Mouse (Mus musculus) adrenal gland, postnatal 36 days (tissue): ENCODE measurements around the gene Igsf3. TPM values are rescaled to one million over a fixed set of nuclear protein-coding genes. Genes with fewer than 3 reads are reported as not detected.
A peak's percentile ranks its signal among the peaks of the same experiment; 100 is the strongest.
"Not testable (repeated sequence)": the region's sequence is repeated elsewhere in the genome, so short reads cannot be mapped to it uniquely, and the experiment has no call there.

Source experiments
- DNase-seq, 2 experiments: peaks; one replicate each; pipeline ENCODE4 v3.0.0; 2021; ENCODE audit warnings: mixed read lengths in 1 of 2
- total RNA-seq, 2 experiments: library from RNA; stranded (reverse); gene quantifications; 2 replicates each; pipeline ENCODE4 v1.2.3; 2021

The Igsf3 gene
- total RNA-seq, 2 experiments from 2014 or later: 5.2 to 6.7 TPM

- no peak for DNase-seq
Measured at GRCm38 (mm10) chr3:101404620-101405415, 27.9 kb downstream of the Igsf3 start.

- DNase-seq: no peak
Measured at GRCm38 (mm10) chr3:101405495-101405894, 28.6 kb downstream of the Igsf3 start.

DNA sequence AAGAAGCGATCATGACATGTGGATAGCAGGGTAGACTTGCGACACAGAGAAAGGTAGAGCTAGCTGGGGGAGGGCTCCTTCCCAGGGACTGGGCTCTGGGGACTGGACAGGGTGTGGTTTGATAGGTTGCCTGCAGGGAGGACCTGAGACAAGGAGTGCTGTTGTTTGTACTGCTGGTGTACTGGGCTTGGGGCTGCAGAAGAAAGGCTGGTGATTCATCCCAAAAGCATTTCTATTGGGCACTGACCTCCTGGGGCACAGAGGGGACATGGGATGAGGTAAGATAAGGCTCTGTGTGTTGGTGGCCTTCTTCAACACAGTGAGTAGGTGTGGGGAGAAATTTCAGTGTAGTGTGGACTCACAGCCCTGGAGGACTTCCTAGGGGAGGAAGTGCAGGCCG is 29.2 kb downstream of the Igsf3 start:
- DNase-seq: peak in 1 of 2 experiments; percentile 25

DNA sequence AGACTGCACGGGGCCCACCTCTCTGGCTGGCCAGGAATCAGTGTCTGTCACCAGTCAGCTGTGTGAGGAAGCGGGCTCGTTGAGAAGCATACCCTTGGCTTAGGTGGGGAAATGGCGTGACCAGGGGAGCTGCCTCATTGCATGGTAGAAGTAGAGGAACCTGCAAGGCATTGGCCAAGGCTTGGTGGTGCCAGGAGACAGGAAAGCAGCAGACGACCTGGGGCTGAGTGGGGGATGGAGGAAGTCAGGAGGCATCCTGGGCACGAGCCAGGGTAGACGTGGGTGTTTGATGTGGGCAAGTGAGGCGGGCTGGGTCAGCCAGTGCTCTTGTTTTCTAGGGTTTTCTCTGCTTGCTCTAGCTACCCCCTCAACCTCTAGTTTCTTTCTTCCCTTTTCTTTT is 30.7 kb downstream of the Igsf3 start:
- DNase-seq: peak in 1 of 2 experiments; percentile 38

DNA sequence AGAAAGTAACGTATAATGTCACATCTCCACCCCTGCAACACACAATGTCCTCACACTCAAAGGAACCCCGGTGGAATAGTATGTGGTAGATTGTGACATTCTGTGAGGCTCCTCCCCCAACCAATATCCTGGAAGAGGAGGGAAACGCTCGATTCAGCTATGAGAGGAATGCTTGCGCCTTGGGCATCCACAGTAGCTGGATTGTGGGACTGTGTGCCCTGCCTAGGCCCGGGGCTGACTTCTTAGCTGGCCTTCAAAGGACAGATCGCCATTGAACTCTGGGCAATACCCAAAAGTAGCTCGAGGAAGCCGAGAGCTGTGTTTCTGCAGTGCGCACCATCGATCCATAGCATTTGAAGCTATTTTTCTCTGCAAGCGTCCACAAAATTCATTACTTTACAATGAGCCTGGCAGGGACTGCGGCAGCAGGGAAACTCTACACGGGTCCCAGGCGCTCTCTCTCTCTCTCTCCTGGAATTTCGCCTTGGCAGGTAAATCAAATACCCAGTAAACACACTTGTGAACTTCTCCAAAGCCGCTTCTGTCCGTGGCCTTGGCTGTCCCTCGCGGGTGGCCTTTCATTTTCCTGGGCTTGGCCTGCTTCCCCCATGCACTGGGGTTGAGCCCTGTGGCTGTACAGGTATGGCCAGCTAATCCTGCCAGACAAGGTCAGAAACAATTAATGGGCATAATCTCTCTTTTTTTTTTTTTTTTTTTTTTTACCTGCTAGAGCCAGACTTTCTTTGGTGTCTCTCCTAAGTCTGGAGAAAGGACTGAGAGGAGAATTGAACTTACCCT is 32.3 kb downstream of the Igsf3 start:
- peak; percentile 28 to 39 for DNase-seq

- no peak for DNase-seq
Measured at GRCm38 (mm10) chr3:101410202-101410601, 33.3 kb downstream of the Igsf3 start.

DNA sequence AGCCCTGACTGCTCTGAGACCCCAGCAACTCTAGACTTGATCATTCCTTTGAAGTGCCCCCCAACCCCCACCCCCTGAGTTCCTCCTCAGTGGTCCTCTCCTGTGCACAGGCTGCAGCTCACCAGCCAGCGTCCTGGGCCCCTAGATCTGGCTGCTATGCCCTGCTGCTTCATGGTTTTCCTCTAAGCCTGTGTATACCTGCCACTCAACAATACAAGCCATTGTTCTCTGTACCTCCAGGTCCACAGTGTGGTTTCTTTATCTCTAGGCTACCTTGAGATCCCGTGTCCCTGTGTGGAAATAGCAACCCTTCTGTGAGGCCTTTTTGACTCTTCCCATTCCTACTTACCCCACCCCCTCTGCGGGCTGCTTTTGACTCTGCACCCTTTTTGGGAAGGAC is 33.9 kb downstream of the Igsf3 start:
- no peak for DNase-seq

GRCm38 (mm10) chr3:101411626-101412025 is 34.7 kb downstream of the Igsf3 start:
- DNase-seq: no peak

DNA sequence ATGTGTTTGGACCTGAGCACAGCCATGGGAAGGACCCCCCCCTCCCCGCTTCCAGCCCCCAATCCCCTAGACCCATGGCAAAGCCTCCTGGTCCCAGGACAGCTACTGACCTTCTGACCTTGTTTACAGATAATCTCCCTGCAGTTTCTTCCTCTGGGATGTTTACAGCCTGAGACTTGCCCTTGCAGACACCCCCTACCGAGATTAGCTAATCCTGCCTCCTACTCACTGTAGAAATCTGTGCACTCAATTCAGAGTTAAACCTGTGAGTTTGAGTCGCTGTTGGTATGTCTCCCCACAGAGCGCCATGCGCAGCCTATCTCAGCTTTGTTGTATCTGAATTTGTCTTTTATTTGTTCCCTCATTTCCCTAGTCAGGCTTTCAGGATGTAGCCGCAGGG is 35.2 kb downstream of the Igsf3 start:
- no peak for DNase-seq

DNA sequence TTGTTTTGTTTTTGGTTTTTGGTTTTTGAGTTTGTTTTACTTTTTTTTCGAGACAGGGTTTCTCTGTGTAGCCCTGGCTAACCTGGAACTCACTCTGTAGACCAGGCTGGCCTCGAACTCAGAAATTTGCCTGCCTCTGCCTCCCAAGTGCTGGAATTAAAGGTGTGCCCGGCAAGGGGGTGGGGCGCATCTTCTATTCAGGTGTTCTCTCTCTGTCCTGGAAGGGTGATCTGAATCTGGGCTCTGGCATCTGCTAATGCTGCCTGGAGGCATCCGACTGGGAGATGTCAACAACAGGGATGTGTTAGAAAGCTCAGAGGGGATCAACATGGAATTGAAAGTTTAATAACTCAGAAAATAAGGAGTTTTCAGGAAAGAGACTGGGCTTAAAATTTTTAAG is 36.1 kb downstream of the Igsf3 start:
- DNase-seq: not testable (repeated sequence)

DNA sequence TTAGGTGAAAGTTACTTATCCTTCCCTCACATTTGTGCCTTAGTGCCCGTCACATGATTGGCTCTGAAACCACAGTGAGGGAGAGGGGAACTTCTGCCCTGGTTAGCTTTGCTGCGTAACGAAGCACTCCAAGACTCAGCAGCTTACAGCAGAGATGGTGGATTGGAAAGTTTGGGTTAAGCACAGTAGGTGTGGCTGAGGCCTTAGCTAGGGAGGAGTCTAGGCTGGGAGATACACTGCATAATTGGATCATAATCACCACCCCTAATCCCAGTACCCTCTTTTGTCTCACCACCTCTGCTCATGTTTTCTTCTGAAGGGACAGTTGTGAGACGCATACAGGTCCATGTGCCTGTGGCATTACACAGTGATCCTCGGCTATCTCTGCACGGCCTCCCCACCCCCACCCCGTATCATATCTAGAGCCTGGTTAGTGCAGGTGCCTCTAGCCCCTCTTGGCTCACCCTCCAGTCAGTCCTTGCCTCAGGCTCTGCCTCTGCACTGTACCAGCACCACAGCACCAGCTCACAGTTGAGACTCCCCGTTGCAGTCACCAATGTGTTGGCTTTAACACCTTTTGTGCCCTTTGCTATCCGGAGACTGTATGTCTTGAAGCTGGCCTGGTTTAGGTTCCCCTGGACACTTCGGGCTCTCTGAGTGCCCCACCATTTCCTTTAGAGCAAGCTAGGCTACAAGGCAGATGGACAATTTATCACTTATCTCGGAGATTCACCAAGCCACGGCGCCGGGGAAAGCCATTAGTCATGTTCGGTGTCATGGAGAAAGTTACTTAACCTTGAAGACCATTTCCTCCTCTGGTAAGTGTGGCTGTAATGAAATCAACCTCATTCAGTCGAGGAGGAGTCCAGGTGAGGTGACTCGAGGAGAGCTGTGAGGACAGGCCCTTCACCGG is 42.1 kb downstream of the Igsf3 start:
- DNase-seq: no peak

DNA sequence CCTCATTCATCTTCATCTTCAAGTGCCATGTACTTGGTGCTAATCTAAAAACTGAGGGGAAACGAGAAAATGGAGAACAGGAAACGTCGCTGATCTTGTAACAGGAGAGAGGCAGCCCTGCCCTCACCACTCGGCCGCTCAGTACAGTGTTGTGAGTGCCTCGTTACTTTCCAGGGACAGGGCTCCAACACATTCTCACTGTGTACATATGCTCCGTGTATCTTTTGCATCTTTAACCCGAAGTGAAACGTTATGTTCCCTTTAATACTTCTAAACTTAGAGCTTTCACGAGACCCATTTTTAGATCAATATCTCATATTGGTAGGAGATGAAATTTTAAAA is 42.7 kb downstream of the Igsf3 start:
- no peak for DNase-seq

DNA sequence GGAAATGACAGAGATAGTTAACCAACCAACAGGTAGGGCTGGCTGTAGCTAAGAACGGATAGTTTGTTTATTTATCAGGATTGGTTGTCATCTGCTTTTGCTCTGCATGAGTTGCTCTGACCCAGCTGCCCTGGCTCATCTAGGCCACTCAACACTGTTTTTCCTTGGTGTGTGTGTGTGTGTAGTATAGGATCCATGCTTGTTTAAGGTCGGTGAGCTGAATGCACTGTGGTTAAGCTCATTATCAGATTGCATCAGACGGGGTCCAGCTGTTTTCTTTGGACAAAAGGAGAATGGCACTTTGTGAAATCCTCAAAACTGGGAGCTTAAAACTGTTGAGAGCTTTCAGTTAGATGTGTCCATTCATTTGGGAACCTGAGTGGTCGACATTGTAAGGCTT is 46.3 kb downstream of the Igsf3 start:
- no peak for DNase-seq

- DNase-seq: peak; percentile 35 to 57
Measured at GRCm38 (mm10) chr3:101424295-101424885, 47.5 kb downstream of the Igsf3 start.

- DNase-seq: peak in 1 of 2 experiments; percentile 15
Measured at GRCm38 (mm10) chr3:101429982-101430754, 53.3 kb downstream of the Igsf3 start.

DNA sequence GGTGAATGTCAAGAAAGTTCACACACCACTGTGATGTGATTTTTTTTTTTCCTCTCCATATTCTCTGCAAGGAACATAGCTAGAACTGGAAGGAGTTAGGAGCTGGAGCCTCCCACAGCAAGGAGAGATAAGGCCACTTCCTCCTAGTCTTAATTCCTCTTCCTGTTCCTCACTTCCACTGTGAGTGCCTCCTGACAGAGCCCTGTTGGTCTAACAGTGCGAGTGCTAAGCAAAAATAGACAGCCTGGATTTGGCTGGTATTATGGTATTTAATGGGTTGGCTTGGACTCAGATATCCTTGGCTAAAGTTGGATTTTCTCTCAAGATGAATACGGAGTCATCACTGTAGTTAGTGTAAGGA is 53.9 kb downstream of the Igsf3 start:
- DNase-seq: no peak

DNA sequence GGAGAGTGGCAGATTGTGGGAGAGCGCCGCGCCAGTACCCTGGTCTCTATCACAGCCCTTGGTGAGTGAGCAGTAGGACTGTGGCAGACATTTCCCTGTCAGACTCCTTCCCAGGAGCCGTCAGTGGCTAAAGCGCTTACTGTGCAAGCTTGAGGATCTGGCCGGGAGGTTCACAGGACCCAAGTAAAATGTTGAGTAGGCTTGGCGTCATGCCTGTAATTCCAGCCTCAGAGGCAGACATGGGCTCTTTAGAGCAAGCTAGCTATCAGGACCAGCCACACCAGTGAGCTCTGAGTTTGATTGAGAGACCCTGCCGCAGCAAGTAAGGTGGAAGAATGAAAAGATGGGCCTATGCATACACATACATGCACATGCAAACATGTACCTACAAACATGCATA is 58.8 kb downstream of the Igsf3 start:
- DNase-seq: no peak

DNA sequence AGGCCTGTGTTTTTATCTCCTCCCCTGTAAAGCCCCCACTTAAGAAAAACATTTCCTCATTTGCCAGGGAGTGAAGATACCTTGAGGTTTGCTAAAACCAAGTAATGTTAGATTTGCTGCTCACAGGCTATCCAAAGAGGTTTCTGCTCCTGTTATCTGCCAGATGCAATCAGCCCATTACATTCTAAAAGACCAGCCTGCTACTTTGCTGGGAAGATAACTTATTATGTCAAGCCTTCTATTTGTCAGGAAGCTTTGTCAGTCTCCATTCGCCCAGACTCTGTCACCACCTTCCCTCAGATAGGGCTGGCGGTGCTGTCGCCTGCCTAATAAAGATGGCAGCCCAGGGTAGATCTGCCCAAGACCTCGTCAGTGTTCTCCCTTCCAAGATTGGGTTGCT is 59.6 kb downstream of the Igsf3 start:
- DNase-seq: no peak

- no peak for DNase-seq
Measured at GRCm38 (mm10) chr3:101437021-101437563, 60.2 kb downstream of the Igsf3 start.

- DNase-seq: no peak
Measured at GRCm38 (mm10) chr3:101443265-101443881, 66.5 kb downstream of the Igsf3 start.

GRCm38 (mm10) chr3:101444437-101444836 is 67.6 kb downstream of the Igsf3 start:
- DNase-seq: no peak
